Mouse (Mus musculus): ENCODE results near the gene Zfp661.

- TF ChIP-seq CTCF (IDR thresholded peaks at IDR 0.05; ENCODE audit: low read depth, low read length): no peak
- no peak for TF ChIP-seq POLR2A (IDR thresholded peaks at IDR 0.05; ENCODE audit: extremely low read depth, insufficient read depth, low read length)
These were observed 55.3 kb downstream of the Zfp661 start for GRCm38 (mm10) chr2:127531592-127531991.

Data from liver, adult 2 months (tissue).